Mouse (Mus musculus) cortical plate, adult 2 months (tissue): ENCODE data around the gene Vstm4.

Experiments used
- CTCF ChIP-seq: fragments of 200-500 bp; IDR thresholded peaks from 2 replicates; pipeline ENCODE4 v1.5.1; 2011; ENCODE audit warnings: mild to moderate bottlenecking, control low read depth, low read length; ENCODE audit not compliant: insufficient read depth; ENCODE audit errors: extremely low read depth
- POLR2A ChIP-seq: fragments of 200-500 bp; IDR thresholded peaks from 2 replicates; pipeline ENCODE4 v1.6.1; 2011; ENCODE audit warnings: mild to moderate bottlenecking, low read length, control low read depth; ENCODE audit not compliant: insufficient read depth; ENCODE audit errors: extremely low read depth

DNA sequence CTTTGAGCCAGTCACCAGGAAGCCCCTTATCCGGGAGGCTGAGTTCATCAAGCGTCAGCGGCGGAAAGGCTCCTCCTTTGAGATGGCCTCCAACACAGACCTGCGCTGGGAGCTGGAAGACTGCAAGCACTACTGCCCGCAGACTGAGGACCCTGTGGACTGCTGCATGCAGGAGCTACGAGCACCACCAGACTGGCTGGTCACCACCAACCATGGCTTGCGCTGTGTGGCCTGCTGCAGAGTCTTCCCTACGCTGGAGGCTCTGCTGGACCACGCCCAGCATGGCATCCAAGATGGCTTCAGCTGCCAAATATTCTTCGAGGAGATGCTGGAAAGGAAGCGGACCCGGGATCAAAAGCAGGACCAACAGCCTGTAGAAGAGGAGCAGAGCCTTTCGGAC is 21.0 kb upstream of the Vstm4 start:
- TF ChIP-seq CTCF, result no peak
- TF ChIP-seq POLR2A, result no peak
